Mouse (Mus musculus) intestine, embryonic 14.5 days (tissue): Measurements from ENCODE around the gene Pard3. TPM values are rescaled to one million over a fixed set of nuclear protein-coding genes. Genes with fewer than 3 reads are reported as not detected.

Source experiments
- ATAC-seq: fragments of 200-750 bp; cut with Nextera tagmentation; replicated peaks from 2 replicates; pipeline ENCODE4 v1.8.0; 2017; ENCODE audit warnings: low read depth, moderate number of reproducible peaks, moderate TSS enrichment, moderate library complexity; ENCODE audit not compliant: low FRiP score, low TSS enrichment
- DNase-seq: peaks from one replicate; pipeline ENCODE4 v3.0.0-alpha.2; 2018; ENCODE audit warnings: low spot score
- H3K27ac ChIP-seq: fragments of 300-500 bp; sonication (generic); 2 replicates; pipeline ENCODE4 v1.5.1; 2014; ENCODE audit warnings: low read depth, mild to moderate bottlenecking, control low read depth
- H3K27me3 ChIP-seq: fragments of 300-500 bp; sonication (generic); replicated peaks from 2 replicates; pipeline ENCODE4 v1.6.1; 2014; ENCODE audit warnings: low read length, control low read depth; ENCODE audit not compliant: control insufficient read depth, insufficient read depth
- H3K36me3 ChIP-seq: fragments of 300-500 bp; sonication (generic); 2 replicates; pipeline ENCODE4 v1.6.1; 2014; ENCODE audit warnings: low read length, control low read depth; ENCODE audit not compliant: control insufficient read depth, insufficient read depth
- H3K4me1 ChIP-seq: fragments of 300-500 bp; sonication (generic); replicated peaks from 2 replicates; pipeline ENCODE4 v1.6.1; 2014; ENCODE audit warnings: low read length, control low read depth, mixed read lengths; ENCODE audit not compliant: control insufficient read depth, insufficient read depth
- H3K4me2 ChIP-seq: fragments of 300-500 bp; sonication (generic); 2 replicates; pipeline ENCODE4 v1.6.1; 2014; ENCODE audit warnings: low read length
- H3K4me3 ChIP-seq: fragments of 300-500 bp; sonication (generic); 2 replicates; pipeline ENCODE4 v1.5.1; 2014; ENCODE audit warnings: low read depth, low read length, control low read depth, mixed read lengths
- H3K9ac ChIP-seq: fragments of 300-500 bp; sonication (generic); 2 replicates; pipeline ENCODE4 v1.6.1; 2014; ENCODE audit warnings: mild to moderate bottlenecking, low read length
- H3K9me3 ChIP-seq: fragments of 300-500 bp; sonication (generic); 2 replicates; pipeline ENCODE4 v1.6.1; 2016; ENCODE audit warnings: low read length, control low read depth; ENCODE audit not compliant: control insufficient read depth
- WGBS: fragments of 180-500 bp; shearing (Covaris S2); extraction: QIAGEN DNeasy Blood & Tissue Kit; methylation state at CpG from one replicate; pipeline ENCODE4 v1.1.7; 2014; 5-methylcytosine and 5-hydroxymethylcytosine counted together
- polyA plus RNA-seq: library from polyadenylated mRNA; unstranded; fragments of >200 nt; fragmentation: Nextera tagmentation; extraction: Ambion mirVana; gene quantifications from 2 replicates; pipeline ENCODE4 v1.2.1, GENCODE M21; 2014

Gene Pard3
- polyA plus RNA-seq, 1 experiment from 2014 or later, result 36.6 TPM

DNA sequence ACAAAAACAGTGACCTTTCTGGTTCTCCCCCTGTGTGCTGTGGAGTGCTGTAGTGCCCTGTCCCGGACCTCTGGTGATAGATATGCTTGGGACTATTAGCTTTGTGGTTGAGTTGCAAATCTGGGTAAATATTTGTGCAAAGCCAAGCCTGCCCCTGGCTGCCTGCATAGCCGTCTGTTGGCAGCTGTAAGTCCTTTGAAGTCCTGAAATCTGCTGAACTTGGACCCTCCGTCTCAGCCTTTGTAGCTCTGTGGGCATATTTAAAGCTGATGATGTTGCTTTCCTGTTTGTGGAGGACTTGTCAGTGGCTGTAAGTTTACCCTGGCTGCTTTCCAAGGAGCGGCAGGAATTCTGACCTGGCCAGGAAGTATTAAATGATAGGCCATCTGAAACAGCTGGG is 120.3 kb downstream of the Pard3 start:
- no peak; the same call in 1 of the 2 replicates for ATAC-seq
- H3K4me2 ChIP-seq, result no peak overlapping the region
- H3K4me3 ChIP-seq, result no peak overlapping the region
- H3K27me3 ChIP-seq, result no peaks in the 10 kb centered on the region
- WGBS, result 13% methylated on average over 4 of the region's 4 CpGs
- H3K9ac ChIP-seq, result no peak overlapping the region
- no peaks in the 10 kb centered on the region for H3K9me3 ChIP-seq
- peak; percentile 61 for DNase-seq
- H3K4me1 ChIP-seq, result peaks cover 34% of the 10 kb centered on the region
- H3K27ac ChIP-seq, result no peak overlapping the region; the same call in 1 of the 2 replicates
- H3K36me3 ChIP-seq, result no peaks in the 10 kb centered on the region

DNA sequence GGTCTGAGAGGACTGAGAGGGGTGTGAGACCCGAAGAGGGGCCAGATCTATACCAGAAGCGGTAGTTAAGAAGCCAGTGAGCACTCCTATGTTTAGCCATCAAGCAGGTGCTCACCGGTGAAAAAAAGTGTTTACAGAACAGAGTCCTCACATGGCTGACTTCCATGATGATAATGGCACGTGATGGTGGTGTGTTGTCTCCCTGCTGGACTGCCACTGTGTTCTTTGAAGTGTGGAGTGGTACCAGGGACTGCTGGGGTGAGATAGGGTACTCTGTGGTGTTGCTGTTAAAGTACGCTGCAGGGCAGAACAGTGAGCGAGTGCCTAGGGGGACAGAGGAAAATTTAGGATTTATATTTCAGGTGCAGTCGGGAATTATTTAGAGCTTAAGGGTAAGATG is 122.2 kb downstream of the Pard3 start:
- H3K36me3 ChIP-seq, result no peaks in the 10 kb centered on the region
- WGBS, result 55% methylated on average over 7 of the region's 7 CpGs
- peaks cover 34% of the 10 kb centered on the region for H3K4me1 ChIP-seq
- DNase-seq (no peak), ATAC-seq (no peak)
- no peak overlapping the region for H3K4me2 ChIP-seq
- no peaks in the 10 kb centered on the region for H3K9me3 ChIP-seq
- no peak overlapping the region for H3K27ac ChIP-seq
- no peak overlapping the region for H3K9ac ChIP-seq
- no peak overlapping the region for H3K4me3 ChIP-seq
- H3K27me3 ChIP-seq, result no peaks in the 10 kb centered on the region

DNA sequence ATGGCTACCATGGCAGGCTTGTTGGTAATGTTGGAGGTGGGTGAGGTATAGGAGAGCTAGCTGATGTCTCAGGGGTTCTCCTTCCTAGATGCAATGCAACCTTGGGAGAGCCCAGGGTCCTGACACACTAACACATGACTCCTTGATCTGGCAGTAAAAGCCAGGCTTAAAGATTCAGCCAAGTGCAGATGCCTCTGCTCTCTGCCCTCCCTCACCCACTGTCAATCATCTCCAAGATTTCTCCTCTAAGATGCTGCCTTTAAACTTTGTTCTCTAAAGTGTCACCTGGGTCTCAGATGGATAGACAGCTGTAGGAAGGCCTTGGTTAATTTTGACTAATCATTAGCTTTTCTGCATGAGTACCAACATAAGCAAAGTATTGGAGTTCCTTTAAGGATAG is 125.0 kb downstream of the Pard3 start:
- no peak overlapping the region for H3K27ac ChIP-seq
- H3K4me1 ChIP-seq, result peaks cover 31% of the 10 kb centered on the region
- ATAC-seq, result no peak

DNA sequence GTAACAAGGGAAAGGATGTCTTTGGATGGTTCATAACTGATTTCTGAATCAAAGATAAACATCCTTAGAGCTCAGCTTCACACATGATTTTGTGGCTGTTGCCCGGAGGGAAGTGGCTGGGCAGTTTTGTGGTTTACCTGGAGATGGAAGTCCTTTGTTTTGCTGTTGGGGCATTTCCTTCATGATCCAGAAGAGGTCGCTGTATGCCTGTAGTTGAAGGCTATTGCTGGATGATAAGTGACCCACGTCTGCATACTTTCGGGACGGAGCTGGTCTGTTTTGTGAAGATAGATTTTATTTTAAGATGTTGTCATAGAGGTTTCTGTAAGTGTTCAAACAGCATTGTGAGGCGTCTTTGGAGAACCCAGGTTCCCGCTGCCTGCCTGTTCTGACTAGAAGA is 126.7 kb downstream of the Pard3 start:
- Histone ChIP-seq H3K9ac (no peak overlapping the region), H3K36me3 (no peaks in the 10 kb centered on the region), H3K4me2 (no peak overlapping the region), H3K27me3 (no peaks in the 10 kb centered on the region), H3K4me3 (no peak overlapping the region), H3K4me1 (peaks cover 14% of the 10 kb centered on the region), H3K27ac (no peak overlapping the region), H3K9me3 (no peaks in the 10 kb centered on the region)
- peak; percentile 74 for DNase-seq
- ATAC-seq, result no peak
- WGBS, result 29% methylated on average over 7 of the region's 7 CpGs

More for the DNA sequence above, 125.0 kb downstream of the Pard3 start:
- no peaks in the 10 kb centered on the region for H3K36me3 ChIP-seq
- H3K9ac ChIP-seq, result no peak overlapping the region
- H3K4me3 ChIP-seq, result no peak overlapping the region
- DNase-seq, result no peak
- no peaks in the 10 kb centered on the region for H3K9me3 ChIP-seq
- no peaks in the 10 kb centered on the region for H3K27me3 ChIP-seq
- H3K4me2 ChIP-seq, result no peak overlapping the region

DNA sequence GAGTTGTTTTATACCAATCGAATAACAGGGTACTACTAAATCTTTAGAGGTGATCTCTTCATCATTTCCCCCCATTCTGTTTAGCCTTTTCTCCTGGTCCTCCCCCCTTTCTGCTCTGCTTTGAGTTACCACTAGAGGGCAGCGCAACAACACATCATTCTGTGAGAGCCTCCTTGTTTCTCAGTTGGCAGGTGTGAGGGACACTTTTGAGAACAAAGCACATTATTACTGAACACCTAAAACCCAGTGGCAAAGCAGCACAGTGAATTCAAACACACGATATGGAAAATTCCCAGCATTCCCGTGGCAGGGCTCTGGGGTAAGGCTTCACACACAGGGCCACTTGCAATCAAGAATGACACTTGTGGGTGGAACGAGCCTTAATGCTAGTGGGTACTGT is 127.7 kb downstream of the Pard3 start:
- Histone ChIP-seq H3K4me2 (no peak overlapping the region), H3K36me3 (no peaks in the 10 kb centered on the region), H3K27me3 (no peaks in the 10 kb centered on the region), H3K4me3 (no peak overlapping the region), H3K9me3 (no peaks in the 10 kb centered on the region), H3K4me1 (peaks cover 8% of the 10 kb centered on the region), H3K27ac (no peak overlapping the region), H3K9ac (no peak overlapping the region)
- DNase-seq (no peak), ATAC-seq (no peak)
- 37% methylated on average over 5 of the region's 5 CpGs for WGBS

DNA sequence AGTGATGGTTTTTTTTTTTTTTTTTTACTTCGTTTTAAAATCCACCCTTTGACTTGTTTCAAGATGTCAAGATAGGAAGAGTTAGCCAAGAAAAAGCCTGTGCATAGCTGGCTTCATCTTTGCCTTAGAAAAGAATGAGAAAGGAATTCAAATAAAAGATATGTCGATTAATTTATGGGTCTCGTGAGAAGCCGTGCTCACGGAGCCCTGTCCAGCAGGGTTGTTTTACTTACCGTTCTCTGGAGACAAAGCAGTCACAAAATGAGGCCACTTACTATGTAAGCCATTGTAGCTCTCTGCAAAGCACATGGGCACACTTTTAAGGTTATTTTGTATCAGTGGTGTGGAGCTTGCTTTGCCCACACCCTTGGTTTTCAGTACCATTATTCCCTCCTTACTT is 128.1 kb downstream of the Pard3 start:
- Histone ChIP-seq H3K27ac (no peak overlapping the region), H3K4me2 (no peak overlapping the region), H3K9me3 (no peaks in the 10 kb centered on the region), H3K27me3 (no peaks in the 10 kb centered on the region), H3K4me3 (no peak overlapping the region), H3K36me3 (no peaks in the 10 kb centered on the region), H3K9ac (no peak overlapping the region), H3K4me1 (peaks cover 9% of the 10 kb centered on the region)
- 43% methylated on average over 6 of the region's 6 CpGs for WGBS
- no peak for ATAC-seq
- no peak for DNase-seq

DNA sequence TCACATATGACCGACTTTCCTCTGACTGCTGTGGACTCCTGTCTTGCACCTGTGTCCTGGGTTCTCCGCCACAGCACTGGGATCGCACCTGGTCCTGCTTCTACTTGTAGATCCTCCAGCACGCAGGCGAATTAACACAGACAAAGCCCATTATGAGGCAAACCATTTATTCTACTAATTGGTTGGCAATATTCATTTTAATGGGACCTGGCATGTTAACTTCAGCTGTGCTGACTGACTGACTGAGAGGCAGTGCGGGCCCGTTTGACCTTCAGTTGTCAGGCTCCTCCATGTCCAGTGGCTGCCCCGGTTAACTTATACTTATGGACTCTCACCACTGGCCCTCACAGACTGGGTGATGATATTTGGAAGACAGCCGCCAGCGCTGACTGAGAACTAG is 128.6 kb downstream of the Pard3 start:
- Histone ChIP-seq H3K4me3 (no peak overlapping the region), H3K9ac (no peak overlapping the region), H3K4me1 (peaks cover 11% of the 10 kb centered on the region), H3K9me3 (no peaks in the 10 kb centered on the region), H3K27me3 (no peaks in the 10 kb centered on the region), H3K4me2 (no peak overlapping the region), H3K27ac (no peak overlapping the region), H3K36me3 (no peaks in the 10 kb centered on the region)
- ATAC-seq, result no peak
- no peak for DNase-seq
- 87% methylated on average over 10 of the region's 10 CpGs for WGBS

DNA sequence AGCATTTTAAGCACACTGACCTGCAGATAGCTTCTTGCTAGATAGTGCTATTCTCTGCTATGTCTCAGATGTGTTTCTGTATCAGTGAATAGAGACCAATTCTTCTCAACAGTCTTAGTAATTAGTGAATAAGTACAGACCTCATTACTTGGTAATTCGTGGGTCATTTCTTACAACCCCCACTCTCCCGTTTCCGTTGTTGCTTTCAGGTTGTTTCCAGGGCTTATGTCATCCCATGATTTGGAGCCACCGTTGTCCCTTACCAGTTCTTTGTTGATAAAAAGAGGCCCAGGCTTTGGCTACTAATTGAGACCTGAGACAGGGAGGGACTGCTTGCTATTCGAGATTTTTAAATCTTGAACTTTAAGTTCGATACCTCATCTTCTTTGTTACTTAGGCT is 129.7 kb downstream of the Pard3 start:
- no peak for ATAC-seq
- Histone ChIP-seq H3K4me2 (no peak overlapping the region), H3K9ac (no peak overlapping the region), H3K9me3 (no peaks in the 10 kb centered on the region), H3K27me3 (no peaks in the 10 kb centered on the region), H3K27ac (no peak overlapping the region), H3K36me3 (no peaks in the 10 kb centered on the region), H3K4me3 (no peak overlapping the region), H3K4me1 (peaks cover 11% of the 10 kb centered on the region)
- 65% methylated on average over 6 of the region's 6 CpGs for WGBS
- DNase-seq, result no peak

DNA sequence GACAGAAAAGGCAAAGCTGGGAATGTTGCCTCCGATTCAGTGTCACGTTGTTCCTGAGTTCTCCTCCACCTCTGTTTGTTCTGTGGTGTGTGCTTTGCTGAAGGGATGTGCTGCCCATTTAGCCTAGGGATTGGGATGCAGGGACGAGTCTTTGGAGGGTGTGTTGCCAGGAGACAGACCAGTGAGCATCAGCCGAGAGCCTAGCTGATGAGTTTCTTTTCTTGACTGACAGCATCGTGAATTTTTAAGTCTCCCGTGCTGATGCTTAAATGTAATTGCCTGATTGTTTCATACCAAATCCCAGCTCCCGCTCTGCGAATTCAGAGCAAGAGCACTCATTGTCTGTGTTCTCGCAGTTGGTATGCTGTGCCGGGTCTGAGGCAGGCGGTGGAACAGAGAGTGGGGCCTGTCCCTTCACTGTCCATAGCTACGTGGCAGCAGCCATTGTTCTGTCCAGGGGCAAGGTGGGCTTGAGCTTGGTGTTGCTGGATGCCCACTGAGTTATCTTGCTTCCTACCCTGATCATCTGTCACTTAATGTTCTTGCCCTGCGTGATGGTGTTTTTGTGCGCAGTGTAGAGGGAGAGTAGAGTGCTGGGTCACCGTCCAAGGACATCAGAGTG is 131.2 kb downstream of the Pard3 start:
- H3K36me3 ChIP-seq, result no peaks in the 10 kb centered on the region
- H3K27me3 ChIP-seq, result no peaks in the 10 kb centered on the region
- H3K27ac ChIP-seq, result no peak overlapping the region
- H3K4me1 ChIP-seq, result peaks cover 11% of the 10 kb centered on the region
- no peaks in the 10 kb centered on the region for H3K9me3 ChIP-seq
- ATAC-seq (no peak), DNase-seq (no peak)
- H3K4me2 ChIP-seq, result no peak overlapping the region
- WGBS, result 80% methylated on average over 15 of the region's 15 CpGs
- no peak overlapping the region for H3K4me3 ChIP-seq
- no peak overlapping the region for H3K9ac ChIP-seq
